Mouse (Mus musculus) hindbrain, postnatal 0 days (tissue): ENCODE data around the gene Noxo1. TPM values are rescaled to one million over a fixed set of nuclear protein-coding genes. Genes with fewer than 3 reads are reported as not detected.

Experiments
- ATAC-seq: fragments of 200-750 bp; cut with Nextera tagmentation; 2 replicates; pipeline ENCODE4 v1.8.0; 2017; ENCODE audit warnings: mild to moderate bottlenecking, moderate TSS enrichment, moderate library complexity
- DNase-seq: peaks from one replicate; pipeline ENCODE4 v3.0.0-alpha.2; 2015; ENCODE audit warnings: low spot score
- H3K27ac ChIP-seq: fragments of 300-500 bp; sonication (generic); 2 replicates; pipeline ENCODE4 v1.5.1; 2014; ENCODE audit warnings: mild to moderate bottlenecking
- H3K27me3 ChIP-seq: fragments of 300-500 bp; sonication (generic); 2 replicates; pipeline ENCODE4 v1.6.1; 2014; ENCODE audit warnings: low read length, mixed read lengths; ENCODE audit not compliant: insufficient read depth
- H3K36me3 ChIP-seq: fragments of 300-500 bp; sonication (generic); 2 replicates; pipeline ENCODE4 v1.6.1; 2014; ENCODE audit warnings: low read length, mixed read lengths; ENCODE audit not compliant: insufficient read depth
- H3K4me1 ChIP-seq: fragments of 300-500 bp; sonication (generic); 2 replicates; pipeline ENCODE4 v1.6.1; 2014; ENCODE audit warnings: antibody characterized with exemption, low read length, mixed read lengths; ENCODE audit not compliant: insufficient read depth
- H3K4me2 ChIP-seq: fragments of 300-500 bp; sonication (generic); 2 replicates; pipeline ENCODE4 v1.6.1; 2014; ENCODE audit warnings: low read depth, mild to moderate bottlenecking, low read length, moderate library complexity, mixed read lengths
- H3K4me3 ChIP-seq: fragments of 300-500 bp; sonication (generic); 2 replicates; pipeline ENCODE4 v1.5.1; 2014; ENCODE audit warnings: low read length
- H3K9ac ChIP-seq: fragments of 300-500 bp; sonication (generic); replicated peaks from 2 replicates; pipeline ENCODE4 v1.6.1; 2014; ENCODE audit warnings: mild to moderate bottlenecking, low read length, moderate library complexity, mixed read lengths
- H3K9me3 ChIP-seq: fragments of 300-500 bp; sonication (generic); 2 replicates; pipeline ENCODE4 v1.6.1; 2016; ENCODE audit warnings: low read length, mixed read lengths
- CTCF ChIP-seq: IDR thresholded peaks from 2 replicates; pipeline ENCODE4 v1.5.1; 2016; ENCODE audit warnings: antibody characterized with exemption, control low read depth, low read depth
- whole genome bisulfite sequencing: fragments of 180-500 bp; shearing (Covaris S2); extraction: QIAGEN DNeasy Blood & Tissue Kit; methylation state at CpG from one replicate; pipeline ENCODE4 v1.1.7; 2014; 5-methylcytosine and 5-hydroxymethylcytosine counted together
- polyA plus RNA-seq: library from polyadenylated mRNA; unstranded; fragments of >200 nt; fragmentation: Nextera tagmentation; extraction: Ambion mirVana; gene quantifications from 2 replicates; pipeline ENCODE4 v1.2.1, GENCODE M21; 2015
- total RNA-seq: library from RNA; depleted of rRNA; stranded (reverse); fragments of >200 nt; gene quantifications from 2 replicates; pipeline ENCODE4 v1.2.3, GENCODE M21; 2014

Gene Noxo1
- total and polyA plus RNA-seq, 2 experiments from 2014 or later: 1.4 to 6.1 TPM

DNA sequence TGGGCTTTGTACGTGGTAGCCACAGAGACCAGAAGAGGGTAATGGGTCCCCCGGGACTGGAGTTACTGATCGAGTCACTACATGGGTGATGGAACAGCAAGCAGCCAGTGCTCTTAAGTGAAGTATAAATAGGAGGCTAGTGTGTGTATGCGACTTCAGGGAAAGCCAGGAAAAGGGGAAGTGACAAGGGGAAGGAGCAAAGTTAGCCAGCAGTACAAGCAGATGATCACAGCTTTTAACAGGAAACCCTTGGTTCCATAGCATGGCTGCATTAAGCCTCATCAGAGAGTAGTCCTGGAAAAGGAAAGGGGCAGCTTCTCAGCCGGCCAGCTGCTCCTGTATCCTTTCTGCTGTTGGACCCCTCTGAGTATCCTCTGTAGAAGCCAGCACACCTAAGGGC, 3.6 kb upstream of the Noxo1 start:
- WGBS: 86% methylated on average over 5 of the region's 5 CpGs
- no peak overlapping the region for H3K4me2 ChIP-seq
- ATAC-seq (no peak), DNase-seq (no peak)
- no peak for TF ChIP-seq CTCF
- no peaks in the 10 kb centered on the region for H3K9me3 ChIP-seq
- H3K36me3 ChIP-seq: 0 out of 2 replicates have a peak, but pooled peaks cover 8% of the 10 kb centered on the region
- H3K4me1 ChIP-seq: peaks cover 10% of the 10 kb centered on the region
- no peaks in the 10 kb centered on the region for H3K27me3 ChIP-seq
- H3K27ac ChIP-seq: no peak overlapping the region
- H3K4me3 ChIP-seq: no peak overlapping the region
- no peak overlapping the region for H3K9ac ChIP-seq

DNA sequence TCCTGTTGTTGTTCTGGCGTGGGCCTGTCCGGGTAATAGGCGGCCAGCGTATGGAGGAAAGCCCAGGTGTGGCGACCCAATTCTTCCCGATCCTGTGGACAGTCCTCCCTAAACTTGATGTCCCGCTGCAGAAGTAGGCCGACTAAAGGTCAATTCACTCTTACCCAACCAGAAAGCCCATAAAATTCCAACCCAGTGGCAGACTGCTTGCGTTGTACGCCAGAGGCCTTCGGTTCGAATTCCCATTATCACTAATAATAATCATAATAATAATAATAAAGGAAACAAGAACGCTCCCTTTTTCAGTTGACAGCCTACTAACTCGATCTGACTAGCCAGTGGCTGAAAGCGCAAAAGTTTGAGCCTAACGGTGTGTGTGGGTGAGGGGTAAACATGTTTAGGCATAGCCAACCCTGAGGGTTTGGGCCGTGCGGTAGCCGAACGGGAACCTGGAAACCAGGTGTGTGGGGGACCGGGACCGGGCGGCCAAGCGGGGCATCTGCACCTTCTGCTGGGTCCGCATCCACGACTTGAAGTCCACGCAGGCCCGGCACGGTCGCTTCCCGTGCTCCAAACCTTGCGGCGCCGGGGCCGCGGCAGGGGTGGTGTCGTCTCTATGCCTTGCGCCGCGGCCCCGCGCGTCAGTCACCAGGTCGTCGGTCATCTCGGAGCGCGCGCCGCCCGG, 566 bp upstream of the Noxo1 start:
- no peaks in the 10 kb centered on the region for H3K9me3 ChIP-seq
- H3K27me3 ChIP-seq: no peaks in the 10 kb centered on the region
- peak overlapping the region; percentile 77 for H3K4me3 ChIP-seq
- no peak for TF ChIP-seq CTCF
- peak overlapping the region; percentile 73 for H3K9ac ChIP-seq
- 9% methylated on average over 47 of the region's 51 CpGs for WGBS
- H3K4me2 ChIP-seq: peak overlapping the region; percentile 83
- peak overlapping the region; percentile 91 for H3K27ac ChIP-seq
- peaks cover 5% of the 10 kb centered on the region for H3K4me1 ChIP-seq
- DNase-seq (no peak), ATAC-seq (peak; percentile 39; the same call in 1 of the 2 replicates)
- H3K36me3 ChIP-seq: peaks cover 17% of the 10 kb centered on the region; the same call in 1 of the 2 replicates

DNA sequence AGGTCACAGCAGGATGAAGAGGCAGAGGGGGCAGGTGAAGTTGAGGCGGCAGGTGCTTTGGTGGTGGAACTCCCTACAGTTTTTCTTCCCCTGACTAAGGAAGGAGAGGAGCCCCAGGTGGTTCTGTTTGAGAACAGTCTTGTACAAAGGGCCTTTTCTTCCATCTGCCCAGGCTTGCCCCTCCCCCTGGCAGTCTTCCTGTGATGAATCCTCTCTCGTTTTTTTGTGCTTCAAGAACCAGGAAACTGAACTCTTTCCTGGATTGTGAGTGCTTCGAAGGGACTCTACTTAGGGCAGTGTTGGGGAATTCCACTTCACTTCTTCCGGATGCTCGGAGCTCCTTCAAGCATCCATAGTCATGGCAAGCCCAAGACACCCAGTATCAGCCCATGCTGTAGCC, 2.0 kb downstream of the Noxo1 start:
- Histone ChIP-seq H3K9ac (no peak overlapping the region), H3K36me3 (peaks cover 30% of the 10 kb centered on the region), H3K4me3 (no peak overlapping the region), H3K4me2 (no peak overlapping the region), H3K4me1 (peaks cover 5% of the 10 kb centered on the region), H3K27ac (no peak overlapping the region), H3K27me3 (no peaks in the 10 kb centered on the region), H3K9me3 (no peaks in the 10 kb centered on the region)
- WGBS: 19% methylated on average over 5 of the region's 5 CpGs
- DNase-seq: no peak
- ATAC-seq: no peak
- TF ChIP-seq CTCF: no peak

DNA sequence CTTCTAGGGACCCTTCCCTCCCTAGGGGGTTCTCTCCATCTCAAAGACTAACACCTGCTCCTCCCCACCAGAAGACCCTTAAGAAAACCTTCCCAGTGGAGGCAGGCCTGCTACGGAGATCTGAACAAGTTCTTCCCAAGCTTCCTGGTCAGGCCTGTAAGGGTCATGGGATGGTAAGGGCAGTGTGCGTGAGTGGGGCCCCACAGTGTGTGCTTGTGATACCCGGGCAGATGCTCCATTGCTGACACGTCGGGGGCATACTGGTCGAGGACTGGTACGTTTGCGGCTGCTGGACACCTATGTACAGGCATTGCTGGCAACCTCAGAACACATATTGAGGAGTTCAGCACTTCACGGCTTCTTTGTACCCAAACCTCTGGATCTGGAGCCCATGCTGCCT, 2.7 kb downstream of the Noxo1 start:
- no peak overlapping the region for H3K4me3 ChIP-seq
- no peak overlapping the region for H3K4me2 ChIP-seq
- WGBS: 63% methylated on average over 9 of the region's 9 CpGs
- peaks cover 5% of the 10 kb centered on the region for H3K4me1 ChIP-seq
- H3K36me3 ChIP-seq: peaks cover 28% of the 10 kb centered on the region
- H3K27me3 ChIP-seq: no peaks in the 10 kb centered on the region
- H3K9ac ChIP-seq: no peak overlapping the region
- H3K9me3 ChIP-seq: no peaks in the 10 kb centered on the region
- ATAC-seq: no peak
- DNase-seq: no peak
- no peak overlapping the region for H3K27ac ChIP-seq
- no peak for TF ChIP-seq CTCF

DNA sequence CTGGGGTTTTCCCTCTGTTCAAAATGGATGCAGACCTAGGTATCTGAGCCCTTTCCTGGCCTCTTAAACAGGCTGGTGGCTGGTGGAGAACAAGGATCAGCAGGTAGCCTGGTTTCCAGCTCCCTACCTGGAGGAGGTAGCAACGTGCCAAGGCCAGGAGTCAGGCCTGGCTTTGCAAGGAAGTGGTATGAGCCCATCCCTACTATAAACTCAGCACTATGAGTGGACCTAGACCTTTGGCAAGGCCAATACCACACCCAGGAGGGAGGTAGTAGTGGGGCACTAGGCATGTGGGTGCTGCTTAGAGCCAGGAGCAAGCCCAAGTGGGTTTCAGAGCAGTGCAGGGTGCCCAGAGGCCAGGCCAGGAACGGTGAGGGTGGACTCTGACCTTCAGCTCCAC, 3.4 kb downstream of the Noxo1 start:
- H3K27ac ChIP-seq: no peak overlapping the region
- H3K36me3 ChIP-seq: peaks cover 35% of the 10 kb centered on the region
- H3K4me1 ChIP-seq: peaks cover 5% of the 10 kb centered on the region
- WGBS: 70% methylated on average over 2 of the region's 2 CpGs
- no peak for DNase-seq
- no peak overlapping the region for H3K4me2 ChIP-seq
- no peak overlapping the region for H3K4me3 ChIP-seq
- no peaks in the 10 kb centered on the region for H3K27me3 ChIP-seq
- no peak overlapping the region for H3K9ac ChIP-seq
- TF ChIP-seq CTCF: no peak
- no peak for ATAC-seq
- H3K9me3 ChIP-seq: no peaks in the 10 kb centered on the region

DNA sequence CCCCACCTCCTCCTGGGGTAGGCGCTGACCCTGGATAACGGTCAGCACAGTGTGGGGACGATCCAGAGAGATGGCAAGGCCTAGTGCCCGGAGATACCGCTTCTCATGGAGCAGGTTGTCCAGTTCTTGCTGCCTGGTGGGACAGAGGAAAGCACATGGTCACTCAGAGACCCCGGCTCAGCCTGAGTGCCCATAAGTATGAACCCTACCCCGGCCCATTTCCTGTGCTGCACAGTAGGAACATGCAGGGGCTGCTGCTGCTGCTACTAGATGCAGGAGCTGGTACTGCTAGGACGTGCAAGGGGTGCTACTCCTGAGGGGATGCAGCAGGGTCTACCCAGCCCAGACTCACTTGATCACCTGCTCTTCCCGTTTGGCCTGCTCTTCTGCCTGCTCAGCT, 5.2 kb downstream of the Noxo1 start:
- TF ChIP-seq CTCF: no peak
- H3K9ac ChIP-seq: no peak overlapping the region
- no peaks in the 10 kb centered on the region for H3K27me3 ChIP-seq
- 89% methylated on average over 9 of the region's 9 CpGs for WGBS
- peaks cover 45% of the 10 kb centered on the region for H3K36me3 ChIP-seq
- H3K9me3 ChIP-seq: no peaks in the 10 kb centered on the region
- no peak for ATAC-seq
- H3K4me1 ChIP-seq: peaks cover 5% of the 10 kb centered on the region
- no peak overlapping the region for H3K4me3 ChIP-seq
- no peak for DNase-seq
- H3K27ac ChIP-seq: no peak overlapping the region
- no peak overlapping the region for H3K4me2 ChIP-seq

DNA sequence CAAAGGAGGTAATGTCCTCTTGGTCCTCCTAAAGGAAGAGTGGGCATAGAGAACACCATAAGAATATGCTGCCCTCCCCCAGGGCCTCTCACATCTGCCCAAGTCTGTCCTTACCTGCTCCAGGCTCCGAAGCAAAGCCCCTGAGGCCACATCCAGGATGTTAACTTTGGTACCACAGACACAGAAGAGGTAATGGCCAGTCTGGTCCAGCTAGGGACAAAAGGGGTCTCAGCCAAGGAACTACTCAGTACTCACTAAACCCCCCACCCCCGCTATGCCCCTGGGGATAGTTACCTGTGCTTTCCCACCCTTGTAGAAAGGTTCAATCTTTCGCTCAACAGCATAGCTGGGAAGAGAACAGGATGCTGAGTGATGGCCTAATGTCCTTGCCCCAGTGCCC, 9.8 kb downstream of the Noxo1 start:
- ATAC-seq: no peak

More for the DNA sequence above, 9.8 kb downstream of the Noxo1 start:
- no peaks in the 10 kb centered on the region for H3K27me3 ChIP-seq
- H3K4me2 ChIP-seq: no peak overlapping the region
- DNase-seq: no peak
- no peaks in the 10 kb centered on the region for H3K9me3 ChIP-seq
- no peak overlapping the region for H3K9ac ChIP-seq
- no peak overlapping the region for H3K4me3 ChIP-seq
- 93% methylated on average over 3 of the region's 3 CpGs for WGBS
- H3K36me3 ChIP-seq: peaks cover 32% of the 10 kb centered on the region
- H3K4me1 ChIP-seq: peaks cover 3% of the 10 kb centered on the region; the same call in 1 of the 2 replicates
- TF ChIP-seq CTCF: no peak
- no peak overlapping the region for H3K27ac ChIP-seq
